Mouse (Mus musculus) spleen, embryonic (tissue): ENCODE results near the gene Nsg1.

Experiments
- CTCF ChIA-PET: fragments of 350-600 bp; sonication (Branson Sonifier 250); formaldehyde crosslinking; loops from one replicate; lab custom pipeline; 2022; lab: Charles Lee

The Nsg1 gene

DNA sequence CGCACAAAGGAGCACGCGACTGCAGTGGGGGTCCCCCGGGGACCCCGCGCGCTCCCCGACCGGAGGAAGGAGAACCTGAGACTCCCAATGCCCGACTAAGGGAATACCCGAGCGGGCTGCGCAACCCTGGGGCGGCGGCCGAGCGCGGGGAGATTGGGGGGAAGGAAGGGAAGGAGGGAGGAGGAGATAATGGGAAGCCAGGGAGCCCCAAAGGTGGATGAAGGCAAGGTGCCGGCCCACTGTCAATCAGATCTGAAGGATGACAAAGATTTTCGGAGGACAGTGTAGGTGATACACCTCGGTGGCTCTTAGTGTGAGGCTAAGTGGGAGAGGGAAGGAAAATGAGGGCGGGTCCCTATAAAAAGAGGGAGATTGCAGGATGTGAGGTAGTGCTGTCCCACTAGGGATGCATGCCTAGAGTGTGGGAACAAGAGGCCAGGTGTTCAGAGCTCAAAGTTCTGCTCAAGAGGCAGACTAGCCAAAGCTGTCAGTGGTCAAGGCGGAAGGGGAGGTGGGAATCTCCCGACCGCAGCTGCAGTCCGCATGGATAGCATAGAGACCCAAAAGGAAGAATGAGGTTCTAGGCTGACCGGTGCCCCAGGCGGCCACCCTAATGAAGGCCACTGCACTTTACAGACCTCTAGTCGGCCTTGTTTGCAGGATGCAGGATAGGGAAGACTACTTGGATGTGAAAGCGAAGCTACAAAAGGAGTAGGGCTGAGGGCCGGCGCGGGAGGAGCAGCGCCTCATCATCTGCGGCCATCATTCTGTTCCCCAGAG is at the start of gene Nsg1:
Nsg1 (minus strand) TSS at position 274 of the 780 bp plus-strand sequence.
- CTCF ChIA-PET: no interaction called here

DNA sequence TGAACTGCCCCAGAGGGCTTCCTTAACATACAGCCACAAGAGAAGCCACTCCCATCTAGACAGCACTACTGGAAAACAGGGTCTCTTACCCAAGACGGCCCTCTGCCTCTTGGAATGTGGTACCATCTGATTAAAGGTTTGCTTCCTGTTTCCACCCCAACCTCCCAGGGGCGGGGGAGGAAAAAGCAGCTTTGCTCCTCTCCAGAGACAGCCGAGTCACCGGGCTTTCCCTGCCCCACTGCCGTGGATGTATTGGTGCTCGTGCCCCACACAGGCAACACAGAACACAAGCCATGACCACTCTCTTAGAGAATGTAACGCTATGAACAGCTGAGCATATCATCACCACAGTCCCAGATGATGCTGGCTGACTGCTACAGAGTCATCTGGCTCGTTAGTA is 49.3 kb upstream of the Nsg1 start:
- CTCF ChIA-PET: no interaction called here

DNA sequence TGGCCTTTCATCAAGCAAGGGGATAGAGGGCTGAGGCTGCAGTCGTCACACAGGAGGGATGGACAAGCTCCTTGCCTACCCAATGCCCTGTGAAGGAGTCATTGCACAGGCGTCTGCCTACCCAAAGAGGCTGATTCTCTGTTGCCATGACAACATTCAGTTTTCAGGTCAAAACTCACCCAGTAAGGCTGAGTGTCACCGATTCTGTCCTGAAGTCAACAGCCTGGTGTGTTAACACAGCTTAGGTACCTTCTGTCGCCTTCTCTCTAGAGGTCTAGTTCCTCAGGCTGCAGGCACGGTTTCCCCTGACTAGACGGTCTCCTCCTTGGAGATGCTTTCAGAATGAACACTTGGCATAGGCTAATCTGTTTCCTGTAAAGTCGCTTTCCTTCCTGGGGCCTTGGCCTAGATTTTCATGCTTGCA is 45.6 kb upstream of the Nsg1 start:
- CTCF ChIA-PET: no interaction called here

DNA sequence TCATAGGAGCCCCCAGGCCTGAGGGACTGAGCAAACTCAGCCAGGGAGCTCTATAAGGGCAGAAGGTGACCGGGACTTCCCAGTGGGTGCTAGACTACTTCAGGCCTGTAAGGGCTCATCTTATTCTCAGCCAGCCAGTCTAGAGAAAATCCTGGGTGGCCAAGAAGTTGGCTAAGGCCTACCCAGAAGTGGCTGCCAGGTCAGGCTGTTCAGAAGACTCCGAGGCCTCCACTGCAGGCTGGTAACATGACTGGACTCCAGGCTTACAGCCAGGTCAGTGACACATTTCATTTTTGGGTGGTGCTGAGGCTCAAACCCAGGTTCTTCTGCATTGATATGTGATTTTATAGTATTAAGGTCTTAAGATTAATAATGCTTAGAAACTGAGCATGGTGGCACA is 40.0 kb upstream of the Nsg1 start:
- CTCF ChIA-PET: no interaction called here

GRCm38 (mm10) chr5:38197482-38197823 is 37.7 kb upstream of the Nsg1 start:
- CTCF ChIA-PET: no interaction called here

DNA sequence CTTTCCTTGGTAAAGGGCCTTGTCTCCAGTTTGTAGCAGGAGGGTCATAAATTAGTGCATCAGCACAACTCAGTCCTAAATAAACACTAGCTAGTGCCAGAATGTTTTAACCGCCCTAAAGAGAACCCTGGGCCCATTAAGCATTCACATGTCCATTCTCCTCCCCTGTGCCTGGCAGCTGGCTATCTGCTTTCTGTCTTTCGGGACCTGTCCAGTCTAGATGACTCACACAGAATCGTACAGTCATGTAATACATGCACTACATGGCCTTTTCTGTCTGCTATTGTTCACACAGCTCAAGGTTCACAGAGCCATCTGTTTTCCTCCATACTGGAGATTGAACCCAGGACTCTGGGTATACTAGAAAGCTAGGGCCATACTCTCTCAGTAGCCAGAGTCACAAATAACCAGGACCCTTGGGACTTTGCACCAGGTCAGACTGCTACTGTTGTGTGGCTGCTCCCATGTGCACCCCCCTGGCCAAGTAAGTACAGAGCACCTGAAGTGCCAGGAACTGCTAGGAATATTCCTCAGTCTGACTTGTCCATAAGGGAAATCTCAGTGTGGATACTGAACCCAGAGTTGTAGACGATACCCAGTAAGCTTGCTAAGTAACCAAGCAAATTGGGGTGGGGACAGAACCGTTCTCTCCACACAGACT is 37.2 kb upstream of the Nsg1 start:
- CTCF ChIA-PET: no interaction called here

- CTCF ChIA-PET: no interaction called here
These were observed 36.2 kb upstream of the Nsg1 start for GRCm38 (mm10) chr5:38195941-38196340.

DNA sequence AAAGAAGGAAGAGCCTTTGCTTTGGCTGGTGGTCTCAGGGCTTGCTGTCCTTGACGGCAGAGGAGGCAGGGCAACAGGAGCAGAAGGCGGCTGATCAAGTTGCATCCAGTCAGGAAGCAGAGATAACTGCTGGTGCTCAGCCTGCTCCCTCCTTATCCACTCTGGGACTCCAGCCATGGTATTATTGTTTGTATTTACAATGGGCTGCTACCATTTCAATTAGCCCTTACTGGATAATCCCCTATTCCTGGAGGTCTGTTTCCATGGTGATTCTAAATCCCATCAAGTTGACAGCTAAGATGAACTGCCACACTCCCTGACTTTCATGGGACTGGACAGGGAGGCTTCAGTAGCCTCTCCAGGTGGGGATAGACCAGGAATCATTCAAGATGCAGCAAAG is 35.2 kb upstream of the Nsg1 start:
- CTCF ChIA-PET: no interaction called here

DNA sequence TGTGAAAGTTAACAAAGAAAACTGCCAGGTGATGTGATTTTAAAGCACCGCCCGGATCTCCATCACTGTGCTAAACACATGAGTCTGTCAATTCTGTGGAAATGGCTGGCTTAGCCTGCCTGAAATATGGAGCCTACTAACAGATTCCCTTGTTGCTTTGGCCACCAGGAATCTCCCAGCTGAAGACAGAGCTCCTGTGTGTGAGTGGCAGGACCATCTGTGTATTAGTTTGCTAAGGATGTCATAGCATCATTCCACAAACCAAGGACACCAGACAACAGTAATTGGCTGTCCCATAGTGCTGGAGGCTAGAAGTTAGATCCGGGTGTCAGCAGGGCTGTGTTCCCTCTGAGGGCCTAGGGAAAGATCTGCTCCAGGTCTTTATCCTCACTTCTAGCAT is 31.2 kb upstream of the Nsg1 start:
- CTCF ChIA-PET: no interaction called here

DNA sequence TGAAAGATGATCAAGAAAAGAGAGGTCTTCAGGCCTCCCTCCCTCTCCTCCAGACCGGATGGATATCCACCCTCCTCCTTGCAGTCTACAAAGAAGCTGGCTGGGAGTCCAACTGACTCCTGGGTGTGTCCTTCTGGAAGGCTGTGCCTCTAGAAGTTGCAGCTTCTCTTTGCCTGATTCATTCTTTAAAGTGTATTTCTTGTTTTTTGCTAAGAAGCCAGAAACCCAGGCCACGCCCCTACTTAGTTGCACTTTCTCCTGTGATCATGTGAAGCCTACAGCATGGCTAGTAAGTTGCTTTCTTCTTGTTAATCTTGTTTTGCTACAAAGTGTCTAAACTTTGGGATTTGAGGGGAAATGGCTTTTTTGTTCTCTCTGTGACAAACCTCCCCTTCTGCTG is 27.3 kb upstream of the Nsg1 start:
- CTCF ChIA-PET: no interaction called here

GRCm38 (mm10) chr5:38184688-38185285 is 25.1 kb upstream of the Nsg1 start:
- CTCF ChIA-PET: no interaction called here

GRCm38 (mm10) chr5:38174256-38174912 is 14.7 kb upstream of the Nsg1 start:
- CTCF ChIA-PET: interaction anchor here (0.6 kb wide), 1 partner anchor 137 kb away, joined by 3 read pairs; no protein-coding TSS in a partner anchor

- CTCF ChIA-PET: interaction anchor here (0.6 kb wide), 1 partner anchor 136 kb away, joined by 3 read pairs; no protein-coding TSS in a partner anchor
These were observed 14.1 kb upstream of the Nsg1 start for GRCm38 (mm10) chr5:38173766-38174165.

GRCm38 (mm10) chr5:38168497-38168896 is 8.8 kb upstream of the Nsg1 start:
- CTCF ChIA-PET: no interaction called here

GRCm38 (mm10) chr5:38158947-38159633 is 617 bp downstream of the Nsg1 start:
- CTCF ChIA-PET: no interaction called here

GRCm38 (mm10) chr5:38158501-38158946 is 1.2 kb downstream of the Nsg1 start:
- CTCF ChIA-PET: no interaction called here

- CTCF ChIA-PET: no interaction called here
These were observed 2.2 kb downstream of the Nsg1 start for GRCm38 (mm10) chr5:38157481-38158020.

DNA sequence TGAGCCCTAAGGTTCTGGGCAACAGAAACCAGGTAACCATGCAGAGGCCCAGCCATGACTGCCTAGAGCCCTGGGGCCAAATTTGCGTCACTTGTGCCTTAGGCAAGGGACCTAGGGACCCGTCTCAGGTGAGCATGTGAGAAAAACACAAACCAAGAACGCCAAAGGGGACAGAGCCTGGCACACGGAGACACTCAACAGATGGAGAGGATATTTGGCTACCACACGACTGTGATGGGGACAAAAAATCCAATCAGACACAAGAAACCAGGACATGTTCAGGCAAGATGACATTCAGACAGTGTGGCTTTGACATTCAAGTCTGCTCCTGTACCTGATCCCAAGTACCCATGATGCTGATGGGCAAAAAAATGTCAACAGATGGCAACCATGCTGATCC is 6.1 kb downstream of the Nsg1 start:
- CTCF ChIA-PET: no interaction called here

DNA sequence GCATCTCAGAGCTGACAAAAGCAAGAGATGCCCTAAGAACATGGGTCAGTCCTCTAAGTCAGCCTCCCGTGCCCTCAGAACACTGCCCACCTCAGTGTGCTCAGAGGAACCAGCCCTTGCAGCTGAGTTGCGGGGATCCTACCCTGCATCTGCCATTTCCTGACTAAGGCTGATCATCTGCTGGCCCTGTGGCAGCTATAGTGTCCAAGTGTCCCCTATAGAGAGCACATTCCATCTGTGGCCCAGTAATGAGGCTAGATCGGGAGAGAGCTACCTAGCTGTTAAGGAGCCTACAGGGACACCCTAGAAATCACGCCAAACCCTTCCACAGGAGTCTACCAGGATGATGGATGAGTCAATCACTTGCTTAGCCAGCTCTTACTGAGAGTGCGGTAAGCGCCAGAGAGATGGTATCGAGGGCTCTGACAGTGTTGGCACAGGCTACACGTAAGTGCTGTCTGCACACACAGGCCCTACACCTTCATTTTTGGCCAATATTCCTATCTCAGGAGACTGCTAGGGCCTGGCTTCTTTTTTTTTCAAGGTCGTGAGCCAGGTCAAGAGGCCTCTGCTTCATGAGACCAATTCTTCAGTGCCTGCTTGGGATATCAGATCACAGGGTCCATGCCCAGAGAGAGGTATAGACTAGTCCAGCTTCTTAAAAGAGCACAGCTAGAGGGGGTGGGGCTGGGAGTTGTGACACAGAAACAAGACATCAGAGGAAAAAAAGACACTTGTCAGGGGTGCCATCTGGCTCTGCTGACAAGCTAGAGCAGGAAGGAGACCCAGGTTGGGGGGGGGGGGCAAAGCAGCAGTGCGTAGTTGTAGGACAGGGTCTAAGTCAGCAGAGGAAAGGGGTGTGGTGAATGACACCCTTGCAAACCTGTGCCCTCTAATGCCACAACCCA is 7.3 kb downstream of the Nsg1 start:
- CTCF ChIA-PET: no interaction called here

DNA sequence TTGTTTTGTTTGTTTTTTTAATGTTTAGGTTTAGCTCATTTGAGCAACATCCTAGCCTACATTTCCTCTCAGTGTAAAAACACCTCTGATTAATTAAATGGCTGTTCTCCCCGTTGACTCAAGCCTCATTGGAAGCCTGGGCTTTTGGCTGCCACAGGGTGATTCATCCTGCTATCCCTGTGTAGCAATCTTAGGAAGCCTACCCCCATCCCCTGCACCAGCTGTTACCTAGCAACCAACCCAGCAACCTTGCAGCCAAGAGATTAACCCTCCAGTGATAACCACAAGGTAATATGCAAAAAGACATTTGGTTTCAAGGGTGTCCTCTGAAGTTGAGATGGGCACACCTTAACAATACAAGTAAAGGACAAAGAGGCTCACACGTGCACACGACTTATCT is 8.4 kb downstream of the Nsg1 start:
- CTCF ChIA-PET: no interaction called here
